Mouse (Mus musculus) CD4-positive, CD25-positive, alpha-beta regulatory T cell, adult 2 months (primary cell): ENCODE results near the gene Slx1b.
"Not testable (repeated sequence)": the region's sequence is repeated elsewhere in the genome, so short reads cannot be mapped to it uniquely, and the experiment has no call there.

Source experiments
- DNase-seq: peaks from one replicate; pipeline ENCODE4 v3.0.0-alpha.2; 2012; ENCODE audit warnings: low read depth, low spot score

The Slx1b gene

DNA sequence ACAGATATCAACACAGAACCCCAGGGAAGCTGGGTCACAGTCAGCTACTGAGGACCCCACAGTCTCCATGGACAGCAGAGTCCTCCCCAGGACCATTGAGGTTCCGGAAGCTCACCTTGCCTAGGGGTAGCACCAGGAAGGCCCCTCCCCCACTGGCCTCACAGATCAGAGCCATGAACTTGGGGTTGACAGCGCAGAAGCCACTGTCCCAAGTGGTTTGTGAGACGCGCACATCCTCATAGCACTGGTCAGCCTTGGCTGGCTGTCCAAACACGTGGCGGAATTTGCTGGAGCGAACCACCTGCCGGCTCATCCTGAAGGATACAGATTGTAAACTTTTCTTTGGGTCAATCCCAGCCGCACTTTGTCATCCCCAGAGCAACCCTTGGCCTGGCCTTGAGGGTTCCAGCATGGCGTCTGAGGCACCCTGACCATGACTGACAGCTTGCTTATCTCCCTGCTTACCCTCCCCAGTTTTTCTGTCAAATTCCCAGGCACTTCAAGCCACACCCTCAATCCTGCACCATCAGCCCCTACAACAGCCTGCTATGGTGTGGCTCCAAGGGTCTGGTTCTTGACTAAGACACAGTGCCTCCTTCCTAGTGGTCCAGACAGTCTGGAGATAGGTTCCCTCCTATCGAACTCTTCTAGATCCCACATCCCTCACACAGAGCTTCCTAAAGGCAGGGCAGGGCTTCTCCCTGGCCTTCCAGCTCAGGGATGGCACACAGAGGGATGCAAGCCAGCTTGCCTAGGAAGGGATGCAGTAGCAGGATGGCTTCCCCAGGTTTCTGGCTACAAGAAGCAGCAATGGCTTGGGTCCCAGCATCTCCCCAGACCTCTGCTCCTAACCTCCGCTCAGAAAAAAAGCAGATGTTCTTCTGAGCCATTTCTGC, 7.5 kb upstream of the Slx1b start:
- peak; percentile 74 for DNase-seq

DNA sequence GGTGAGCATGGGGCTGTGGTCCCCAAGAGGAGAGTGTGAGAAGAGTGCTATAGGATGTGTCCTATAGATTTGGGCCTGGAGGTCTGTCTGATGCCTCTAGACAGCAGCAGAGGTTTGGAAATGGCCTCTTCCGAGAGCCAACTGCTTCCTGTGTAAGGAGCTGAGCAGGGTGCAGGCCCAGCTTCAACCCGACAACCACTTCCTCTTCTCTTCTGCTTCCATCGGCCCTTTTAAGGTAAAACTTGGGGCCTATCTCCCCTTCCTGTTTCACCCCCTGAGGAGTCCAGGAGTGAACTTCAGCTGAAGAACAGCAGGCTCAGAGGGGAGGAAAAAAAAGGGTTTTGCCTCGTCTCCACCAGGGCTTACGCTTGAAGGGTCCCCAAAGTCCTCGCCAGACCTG, 6.8 kb upstream of the Slx1b start:
- peak; percentile 88 for DNase-seq

DNA sequence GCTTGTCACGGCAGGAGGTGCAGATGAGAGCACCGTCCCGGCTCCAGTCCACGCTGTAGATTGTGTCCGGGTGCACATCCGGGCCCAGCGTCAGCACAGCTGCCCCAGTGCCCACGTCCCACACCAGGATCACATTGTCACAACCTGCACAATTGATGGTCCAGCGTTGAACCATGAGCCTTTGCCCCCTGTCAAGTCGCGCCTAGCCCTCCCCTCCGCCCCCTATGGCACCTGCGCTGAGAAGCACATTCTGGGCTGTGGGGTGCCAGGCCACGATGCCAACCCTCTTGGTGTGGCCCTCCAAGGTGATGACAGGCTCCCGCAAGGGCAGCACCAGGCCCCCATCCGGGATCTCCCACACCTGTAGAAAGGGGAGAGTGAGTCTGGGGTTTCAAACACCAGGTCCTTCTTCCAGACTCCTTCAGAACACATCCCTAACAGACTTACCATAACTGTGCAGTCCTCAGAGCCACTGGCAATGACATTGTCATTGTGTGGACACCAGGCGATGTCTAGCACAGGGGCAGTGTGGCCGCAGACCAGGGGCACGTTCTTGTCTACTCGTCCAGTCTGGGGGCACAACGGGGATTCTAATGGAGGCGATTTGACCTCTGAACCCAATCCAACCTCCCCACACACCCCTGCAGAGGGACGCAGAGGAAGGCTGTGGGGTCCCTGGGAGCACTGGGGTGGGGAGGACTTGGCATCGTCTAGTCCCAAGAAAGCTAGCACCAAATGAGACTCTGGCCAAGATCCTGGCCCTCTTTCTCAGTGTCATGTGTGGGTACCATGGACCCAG, 6.2 kb upstream of the Slx1b start:
- no peak for DNase-seq

DNA sequence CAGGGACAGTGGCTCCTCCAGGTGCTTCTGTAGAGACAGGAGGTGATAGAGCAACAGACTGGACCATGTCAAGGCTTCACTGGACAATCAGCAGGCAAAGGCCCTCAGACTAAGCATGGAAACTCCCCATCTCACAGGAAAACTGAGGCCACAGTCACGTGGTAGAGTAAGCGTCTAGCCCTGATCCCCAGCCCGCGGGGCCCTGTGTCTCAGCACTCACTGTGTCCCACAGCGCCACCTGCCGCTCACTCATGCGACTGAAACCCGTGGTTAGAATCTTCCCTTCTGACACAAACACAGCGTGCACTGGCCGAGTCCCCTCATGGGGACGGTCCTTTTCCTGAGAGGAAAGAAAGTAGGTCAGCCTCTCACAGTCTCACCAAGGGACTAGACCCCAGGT, 5.5 kb upstream of the Slx1b start:
- DNase-seq: peak; percentile 97

DNA sequence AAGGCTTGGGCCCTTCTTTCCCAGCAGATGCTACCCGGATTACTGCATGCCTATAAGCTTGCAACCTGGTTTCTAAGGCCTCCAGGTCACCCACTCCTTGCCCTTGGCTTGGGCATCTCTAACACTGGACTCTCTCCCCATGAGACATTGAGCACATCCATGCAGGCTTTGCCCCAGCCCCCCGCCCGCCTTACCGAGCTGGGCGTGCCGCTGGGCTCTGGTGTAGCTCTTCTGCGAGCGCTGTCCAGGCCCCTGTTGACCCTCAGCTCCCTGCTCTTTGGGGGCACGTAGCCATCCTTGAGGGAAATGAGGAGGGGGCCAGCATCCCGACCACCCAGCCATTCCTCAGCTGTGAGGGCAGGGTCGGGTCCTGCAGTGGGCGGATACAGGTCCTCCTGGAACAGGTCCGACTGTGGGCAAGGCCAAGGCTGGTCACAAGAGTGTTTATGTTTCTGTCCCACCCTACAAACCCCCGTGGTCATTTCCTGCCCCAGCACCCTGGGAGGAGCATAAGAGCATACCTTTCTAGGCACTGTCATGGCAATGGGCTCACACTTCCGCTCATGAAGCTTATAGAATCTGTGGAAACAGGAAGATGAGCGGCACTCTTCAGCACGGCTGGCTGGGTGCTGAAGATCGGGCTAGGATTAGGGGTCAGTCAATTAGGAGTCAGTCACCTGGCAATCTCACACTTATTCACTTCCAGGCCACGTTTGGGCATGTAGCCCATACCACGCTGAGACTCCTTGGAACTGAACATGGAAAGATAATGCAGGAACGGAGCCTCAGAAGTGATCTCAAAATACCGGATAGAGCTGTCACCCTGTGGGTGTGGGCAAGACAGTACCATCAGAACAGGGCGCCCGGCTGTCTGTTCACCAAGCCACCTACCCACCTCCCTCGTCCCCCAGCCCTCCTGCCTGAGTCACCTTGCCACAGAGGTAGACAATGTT, 4.8 kb upstream of the Slx1b start:
- peak; percentile 33 for DNase-seq

DNA sequence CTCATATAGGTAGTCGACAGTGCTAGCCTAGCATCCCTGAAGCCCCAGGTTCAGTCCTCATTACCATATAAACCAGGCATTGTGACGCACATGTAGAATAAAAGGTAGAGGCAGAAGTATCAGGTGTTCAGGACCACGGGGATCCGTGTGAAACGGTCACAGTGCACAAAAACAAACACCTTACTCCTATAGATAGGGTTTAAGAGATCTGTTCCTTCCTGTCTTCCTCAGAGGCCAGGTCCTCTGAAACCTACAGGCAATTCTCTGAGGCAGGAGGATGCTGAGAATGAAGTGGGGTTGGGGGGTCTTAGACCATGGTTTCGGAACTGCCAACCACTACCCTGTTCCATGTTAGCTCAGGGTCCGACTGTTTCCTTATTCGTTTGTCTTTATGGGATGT, 2.3 kb upstream of the Slx1b start:
- peak; percentile 50 for DNase-seq

DNA sequence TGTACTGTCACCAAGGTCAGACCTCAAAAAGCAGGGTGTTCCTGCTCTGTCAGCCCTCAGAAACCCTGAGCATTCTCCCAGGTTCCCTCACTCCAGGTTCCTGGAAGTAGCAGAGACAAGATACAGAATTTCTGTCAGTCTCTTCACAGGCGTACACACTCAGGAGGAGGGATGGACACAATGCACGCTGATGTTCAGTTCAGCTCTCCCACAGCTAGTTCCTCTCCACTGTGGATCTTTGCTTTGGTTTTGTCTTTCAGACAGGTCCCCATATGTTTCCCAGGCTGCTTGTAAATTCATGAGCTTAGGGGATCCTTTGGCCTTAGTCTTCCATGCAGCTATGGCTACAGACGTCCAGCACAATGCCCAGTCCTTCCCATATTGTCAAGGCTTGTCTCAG, 1.3 kb upstream of the Slx1b start:
- DNase-seq: peak; percentile 38

DNA sequence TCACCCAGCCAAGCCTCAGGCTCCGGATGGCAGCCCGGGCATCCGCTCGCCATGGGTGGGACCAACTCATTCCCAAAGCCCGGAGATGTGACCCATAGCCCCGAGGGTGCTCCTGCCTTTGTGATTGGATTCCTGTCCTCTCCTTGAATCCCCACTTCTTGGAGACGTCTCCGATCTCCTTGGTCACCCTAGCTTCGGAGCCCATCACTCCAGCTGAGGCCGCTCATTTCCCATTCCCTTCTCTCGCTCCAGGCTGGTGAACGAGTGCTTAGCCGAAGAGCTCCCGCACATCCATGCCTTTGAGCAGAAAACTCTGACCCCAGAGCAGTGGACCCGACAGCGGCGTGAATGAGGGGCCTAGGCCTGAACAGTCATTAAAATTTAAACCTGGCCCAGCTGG, 719 bp upstream of the Slx1b start:
- no peak for DNase-seq

DNA sequence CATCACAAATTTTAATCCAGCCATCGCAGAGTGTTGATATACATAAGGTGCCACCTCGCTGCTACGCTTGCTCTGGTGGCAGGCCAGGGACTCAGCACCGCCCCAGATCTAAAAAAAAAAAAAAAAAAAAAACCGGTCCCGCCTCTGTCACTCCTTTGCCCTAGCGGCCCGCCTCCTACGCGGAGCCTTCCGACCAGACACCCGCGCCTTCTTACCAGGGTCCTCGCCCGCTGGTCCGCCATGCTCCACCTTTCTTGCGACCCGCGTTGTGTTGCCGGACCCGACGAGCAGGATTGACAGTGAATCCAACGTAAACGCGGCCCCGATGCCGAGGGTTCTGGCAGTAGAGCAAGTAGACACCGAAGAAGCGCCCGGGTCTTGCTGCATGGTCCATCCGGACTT, 373 bp downstream of the Slx1b start, which contains the start of gene Bola2:
Gene Bola2, plus strand, starts transcription at position 192 of the 402 bp plus-strand sequence.
- DNase-seq: peak; percentile 87

DNA sequence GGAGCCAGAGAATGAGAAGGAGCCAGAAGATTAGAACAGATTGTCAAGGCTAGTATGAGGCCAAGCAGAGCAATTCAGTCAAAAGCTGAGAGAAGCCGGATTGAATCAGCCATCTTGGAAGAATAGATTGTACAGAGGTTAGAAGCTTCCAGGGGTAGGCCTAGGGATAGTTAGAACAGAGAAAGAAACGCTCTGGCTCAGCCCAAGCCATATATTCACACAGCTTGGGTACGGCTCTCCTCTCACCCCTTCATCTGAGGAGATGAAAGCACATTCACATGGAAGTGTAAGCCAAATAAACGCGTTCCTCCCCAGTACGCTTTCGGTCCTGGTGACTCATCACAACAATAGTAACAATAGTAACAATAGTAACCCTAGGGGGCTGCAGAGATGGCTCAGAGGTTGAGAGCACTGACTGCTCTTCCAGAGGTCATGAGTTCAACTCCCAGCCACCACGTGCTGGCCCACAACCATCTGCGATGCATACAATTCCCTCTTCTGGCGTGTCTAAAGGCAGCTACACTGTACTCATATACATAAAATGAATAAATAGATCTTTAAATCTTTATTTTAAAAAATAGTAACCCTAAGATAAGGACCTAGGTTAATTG, 1.0 kb downstream of the Slx1b start:
- DNase-seq: no peak

DNA sequence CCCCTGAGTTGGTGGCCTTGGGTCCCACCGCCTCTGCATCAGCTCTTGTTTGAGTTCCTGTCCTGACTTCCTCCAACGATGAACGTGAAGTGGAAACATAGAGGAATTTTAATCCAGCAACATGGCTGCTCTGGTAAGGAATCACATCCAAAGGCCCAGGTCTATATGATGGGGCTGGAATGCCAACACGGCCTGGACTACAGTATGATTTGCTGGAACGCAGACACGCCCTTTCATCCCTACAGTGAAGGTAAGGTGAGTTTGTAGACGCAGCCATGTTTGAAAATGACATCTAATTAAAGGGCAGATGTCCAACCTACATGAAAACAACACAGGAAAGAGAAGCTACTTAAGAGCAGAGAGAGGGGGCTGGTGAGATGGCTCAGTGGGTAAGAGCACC, 1.8 kb downstream of the Slx1b start:
- no peak for DNase-seq

DNA sequence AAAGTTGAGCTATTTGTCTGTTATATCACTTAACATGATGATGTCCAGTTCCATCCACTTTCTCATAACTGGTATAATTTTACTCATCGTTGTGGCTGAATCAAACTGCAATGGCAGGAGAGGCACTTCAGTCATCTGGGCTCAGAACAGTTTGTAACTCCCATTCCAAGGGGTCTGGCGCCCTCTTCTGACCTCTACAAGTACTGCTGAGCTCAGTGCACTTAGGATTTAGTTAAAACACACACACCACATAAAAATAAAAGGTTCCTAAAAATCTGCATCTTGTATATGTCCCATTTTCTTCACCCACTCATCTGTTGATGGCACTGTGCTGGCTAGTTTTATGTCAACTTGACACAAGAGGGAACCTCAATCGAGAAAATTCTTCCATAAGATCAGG, 2.3 kb downstream of the Slx1b start:
- peak; percentile 93 for DNase-seq

DNA sequence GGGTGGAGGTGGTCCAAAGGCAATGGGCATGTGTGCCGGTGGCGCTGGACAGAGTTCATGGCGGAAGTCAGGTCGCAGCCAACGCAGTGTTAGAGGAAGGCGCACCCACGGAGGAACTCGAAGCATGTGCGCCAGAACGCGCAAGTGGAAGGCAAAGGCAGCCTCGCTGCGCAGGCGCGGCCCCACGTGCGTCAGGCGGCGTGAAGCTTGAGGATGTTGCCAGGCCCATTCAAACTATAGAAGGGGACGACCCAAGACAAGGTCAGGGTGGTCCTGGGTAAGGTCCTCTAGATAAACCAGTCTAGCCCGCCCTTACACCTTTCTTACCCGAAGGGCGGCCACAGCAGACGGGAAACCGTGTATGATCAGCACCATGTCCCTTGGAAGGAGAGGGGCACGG, 3.2 kb downstream of the Slx1b start:
- no peak for DNase-seq

DNA sequence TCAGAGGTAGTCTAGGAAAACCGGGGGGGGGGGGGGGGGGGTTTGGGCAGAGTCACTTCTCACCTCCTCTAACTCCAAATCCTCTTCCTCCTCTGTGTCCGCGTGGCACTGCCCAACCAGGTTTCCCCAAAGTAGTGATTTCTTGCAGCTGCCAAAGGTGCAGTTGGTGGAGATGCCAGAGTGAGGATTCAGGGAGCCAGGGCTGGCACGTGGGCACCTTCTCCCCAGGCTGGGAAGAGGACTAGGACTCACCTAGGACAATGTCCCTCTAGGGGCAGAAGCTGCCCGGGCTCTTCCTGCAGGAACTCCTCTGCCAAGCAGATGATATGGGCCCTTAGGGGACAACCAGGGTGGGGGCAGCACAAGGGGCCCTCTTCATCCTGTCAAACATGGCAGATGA, 3.9 kb downstream of the Slx1b start:
- no peak for DNase-seq

DNA sequence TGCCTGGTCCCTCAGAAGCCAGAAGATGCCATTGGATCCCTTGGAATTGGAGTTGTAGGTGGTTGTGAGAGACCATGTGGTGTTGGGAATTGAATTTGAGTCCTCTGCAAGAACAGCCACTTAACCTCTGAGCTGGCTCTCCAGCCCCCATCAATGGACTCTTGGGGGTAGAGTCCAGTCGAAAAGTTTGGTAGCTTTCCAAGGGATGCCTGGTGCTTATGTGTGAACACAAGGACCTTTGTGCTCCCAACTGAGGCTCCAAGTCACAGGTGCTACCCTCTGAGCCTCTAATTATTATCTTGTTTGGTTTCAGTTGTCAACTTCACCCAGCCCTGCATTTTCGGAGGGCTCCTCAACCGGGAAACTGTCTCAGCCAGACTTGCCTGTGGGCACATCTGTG, 4.8 kb downstream of the Slx1b start:
- no peak for DNase-seq

DNA sequence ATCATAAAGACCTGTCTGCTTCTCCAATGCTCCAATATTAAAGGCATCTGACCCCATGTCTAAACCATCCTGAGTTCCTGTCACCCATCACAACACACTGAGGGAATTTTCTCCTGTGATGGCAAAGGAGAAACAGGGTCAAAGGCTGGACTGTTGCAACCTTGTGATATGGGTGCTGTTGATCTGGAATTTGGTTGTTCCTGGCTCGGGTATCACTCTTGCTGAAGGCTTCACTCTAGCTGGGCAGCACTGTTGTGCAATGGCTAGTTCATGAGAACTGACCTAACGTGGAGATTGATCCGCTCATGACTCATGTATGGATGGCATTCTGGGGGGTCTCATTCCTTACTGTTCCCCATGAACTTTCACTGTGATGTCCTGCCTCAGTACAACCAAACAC, 6.6 kb downstream of the Slx1b start:
- no peak for DNase-seq

DNA sequence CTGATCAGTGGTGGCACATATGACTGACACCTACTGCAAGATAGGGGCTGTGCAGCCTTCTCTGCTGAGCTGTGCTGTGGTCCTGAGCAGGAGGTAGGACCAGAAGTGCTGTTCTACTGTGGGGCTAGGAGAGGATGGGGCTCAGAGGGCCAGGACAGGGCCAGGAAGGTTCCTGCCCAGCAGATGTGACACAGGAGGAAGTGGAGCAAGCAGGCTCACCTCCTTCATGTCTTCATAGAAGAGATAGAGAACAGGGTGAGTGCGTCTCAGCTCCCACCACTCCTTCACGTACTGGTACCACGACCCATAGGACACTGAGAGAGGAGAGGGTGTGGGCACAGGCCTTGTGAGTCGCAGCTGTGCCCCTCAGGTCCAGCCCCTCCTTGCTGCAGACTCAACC, 7.4 kb downstream of the Slx1b start:
- not testable (repeated sequence) for DNase-seq

DNA sequence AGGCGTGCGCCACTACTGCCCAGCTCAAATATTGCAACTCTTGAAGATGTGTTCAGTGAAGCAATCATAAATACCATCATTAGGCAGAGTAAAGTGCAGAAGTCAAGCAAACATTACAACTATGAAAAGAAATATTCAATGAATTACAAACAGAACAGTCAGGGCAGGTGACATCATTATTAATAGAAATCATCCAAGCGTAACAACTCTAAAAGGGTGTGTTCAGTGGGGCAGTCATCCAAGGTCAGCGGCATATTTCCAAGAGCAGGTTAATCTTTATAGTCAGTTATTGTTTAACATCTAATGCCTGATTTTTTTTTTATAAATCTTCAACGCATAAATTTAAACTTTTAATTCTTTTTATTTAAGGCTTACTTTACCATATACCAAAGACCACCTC, 14.4 kb downstream of the Slx1b start:
- DNase-seq: no peak

DNA sequence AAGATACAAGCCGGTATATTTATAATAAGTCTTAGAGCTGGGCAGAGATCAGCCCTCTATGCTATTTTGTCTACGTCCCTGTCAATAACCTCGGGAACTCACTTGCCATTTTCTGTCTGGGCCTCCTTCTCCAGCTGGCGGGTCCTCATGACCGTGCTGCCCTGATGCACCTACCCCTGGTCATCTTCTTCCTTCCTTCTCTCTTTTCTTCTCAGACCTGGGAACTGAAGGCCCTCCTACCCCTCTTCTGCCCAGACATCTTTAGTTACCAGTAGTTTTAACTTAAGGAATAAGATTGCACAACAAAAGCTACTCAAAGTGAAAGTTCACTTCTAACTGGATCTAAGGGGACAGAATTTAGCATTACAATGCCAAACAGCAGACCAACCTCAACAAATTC, 15.9 kb downstream of the Slx1b start:
- no peak for DNase-seq

DNA sequence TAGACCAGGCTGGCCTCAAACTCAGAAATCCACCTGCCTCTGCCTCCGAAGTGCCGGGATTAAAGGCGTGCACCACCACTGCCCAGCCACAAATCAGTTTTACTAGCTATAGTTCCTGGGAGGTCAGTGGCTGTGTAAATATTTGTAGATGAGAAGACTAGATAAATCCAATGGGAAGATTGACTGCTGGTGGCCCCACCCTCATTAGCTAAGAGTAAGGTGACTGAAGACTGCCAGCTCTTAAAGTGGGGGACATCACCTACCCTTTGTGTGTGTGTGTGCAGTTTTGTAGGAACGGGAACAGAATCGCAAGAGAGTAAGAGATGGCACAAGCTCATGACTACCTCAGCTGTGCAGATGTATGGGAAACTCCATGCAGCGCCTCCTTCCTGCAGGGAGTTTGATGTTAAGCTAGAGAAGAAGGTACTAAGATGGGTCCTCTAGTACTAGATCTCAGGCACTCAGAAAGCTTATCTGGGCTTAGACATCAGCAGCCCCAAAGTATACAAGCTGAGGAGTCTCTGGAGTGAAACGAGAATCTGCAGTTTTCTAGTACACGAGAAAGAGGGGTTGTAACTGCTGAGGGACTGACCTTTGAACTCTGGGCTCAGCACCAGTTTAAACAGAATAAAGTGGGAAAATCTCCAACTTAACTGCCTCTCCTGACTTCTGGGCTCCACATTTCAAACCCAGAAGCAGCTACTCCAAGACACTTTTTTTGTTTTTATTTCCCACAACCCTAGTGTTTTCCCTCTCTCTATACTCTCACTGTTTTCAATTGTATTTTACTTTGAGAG, 16.8 kb downstream of the Slx1b start:
- no peak for DNase-seq
